Mouse (Mus musculus) erythroblast, embryonic 14.5 days (primary cell): ENCODE results near the gene Gm21887.
"Not testable (repeated sequence)": the region's sequence is repeated elsewhere in the genome, so short reads cannot be mapped to it uniquely, and the experiment has no call there.

Experiments
- GATA1 ChIP-seq: IDR thresholded peaks from 2 replicates; pipeline ENCODE4 v1.6.1; 2012; ENCODE audit warnings: low read length, inconsistent platforms, mixed read lengths
- TAL1 ChIP-seq: IDR thresholded peaks from 3 replicates; pipeline ENCODE4 v1.6.1; 2012; ENCODE audit warnings: low read length, inconsistent platforms, mixed read lengths

- not testable (repeated sequence) for TF ChIP-seq GATA1, TAL1
Measured at GRCm38 (mm10) chrX:169992951-169993547, 16.4 kb upstream of the Gm21887 start.
